Mouse (Mus musculus): ENCODE measurements around the gene Phyhd1. TPM values are rescaled to one million over a fixed set of nuclear protein-coding genes. Genes with fewer than 3 reads are reported as not detected.

Phyhd1 gene
- polyA plus RNA-seq, 1 experiment from 2014 or later: 8.4 TPM

DNA sequence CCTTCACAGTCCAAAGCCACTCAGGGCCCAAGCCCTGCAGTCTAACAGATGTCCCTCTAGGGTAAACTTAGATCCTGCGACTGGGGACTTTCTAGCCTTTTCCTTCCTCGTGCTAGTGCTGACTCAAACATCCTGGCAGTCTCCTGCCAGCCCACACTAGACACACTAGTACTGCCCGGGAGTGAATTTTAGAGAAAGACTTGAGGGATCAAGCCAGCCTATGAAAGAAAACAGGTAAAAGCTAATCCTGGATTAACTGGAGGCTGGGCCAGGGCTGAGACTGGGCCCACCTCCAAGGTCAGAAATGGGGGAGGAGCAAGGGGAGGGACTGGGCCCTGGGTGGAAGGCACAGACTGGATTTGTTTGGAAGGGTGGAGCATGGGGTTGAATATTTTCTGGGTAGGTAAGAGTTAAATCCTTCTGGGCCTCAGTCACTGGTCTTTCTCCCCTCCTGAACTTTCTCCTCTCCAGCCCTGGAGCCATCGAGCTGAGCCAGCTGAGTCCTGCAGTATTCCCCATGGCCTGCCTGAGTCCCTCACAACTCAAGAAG is 464 bp downstream of the Phyhd1 start:
- no peaks in the 10 kb centered on the region for H3K27me3 ChIP-seq
- H3K4me3 ChIP-seq: peak overlapping the region; percentile 9; the same call in 1 of the 2 replicates
- peak overlapping the region; percentile 36 for H3K9ac ChIP-seq
- peaks cover 64% of the 10 kb centered on the region for H3K4me1 ChIP-seq (replicated peaks)
- peak overlapping the region; percentile 97 for H3K27ac ChIP-seq
- H3K36me3 ChIP-seq: peaks cover 22% of the 10 kb centered on the region
- 16% methylated on average over 4 of the region's 4 CpGs for WGBS
- peak overlapping the region; percentile 29 for H3K4me2 ChIP-seq
- peak; percentile 57 for ATAC-seq (replicated peaks; ENCODE audit: insufficient number of reproducible peaks, insufficient read depth, low FRiP score, low read depth)
- H3K9me3 ChIP-seq (replicated peaks): no peaks in the 10 kb centered on the region

DNA sequence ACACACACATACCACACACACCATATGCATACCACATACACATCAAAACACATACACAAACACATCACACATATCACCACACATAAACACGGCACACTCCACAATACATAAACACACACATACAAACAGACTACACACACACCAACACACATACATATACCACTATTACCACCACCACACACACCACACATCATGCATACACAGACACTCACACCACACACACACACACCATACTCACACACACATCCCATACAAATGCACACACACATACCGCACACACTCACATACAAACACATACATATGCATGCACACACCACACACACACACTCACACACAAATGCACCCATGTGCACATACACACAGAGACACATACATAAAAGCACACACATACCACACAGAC is 1.5 kb downstream of the Phyhd1 start:
- 97% methylated on average over 2 of the region's 2 CpGs for WGBS
- Histone ChIP-seq H3K4me3 (no peak overlapping the region), H3K4me1 (replicated peaks) (peaks cover 56% of the 10 kb centered on the region)

DNA sequence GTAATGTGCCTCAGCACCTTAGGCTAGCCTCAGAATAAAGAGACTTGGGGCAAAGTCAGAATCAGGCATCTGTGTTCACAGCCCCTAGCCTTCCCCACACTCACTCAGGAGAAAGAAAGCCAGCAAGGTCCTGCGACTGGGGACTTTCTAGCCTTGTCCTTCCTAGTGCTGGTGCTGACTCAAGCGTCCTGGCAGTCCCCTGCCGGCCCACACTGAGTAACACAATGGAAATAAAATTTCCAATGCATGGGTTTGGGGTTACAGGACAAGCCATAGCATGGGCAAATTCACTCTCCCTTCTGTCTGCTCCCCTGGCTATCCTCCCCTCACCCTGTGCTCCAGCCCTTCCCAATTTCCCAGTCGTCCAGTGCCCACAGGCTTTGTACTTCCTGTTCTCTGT is 2.4 kb downstream of the Phyhd1 start:
- no peaks in the 10 kb centered on the region for H3K27me3 ChIP-seq
- WGBS: 49% methylated on average over 4 of the region's 4 CpGs
- no peak overlapping the region for H3K9ac ChIP-seq
- H3K27ac ChIP-seq: 0 out of 2 replicates have a peak overlapping the region, but pooled peaks have one; percentile 16
- H3K9me3 ChIP-seq (replicated peaks): no peaks in the 10 kb centered on the region
- no peak overlapping the region for H3K4me2 ChIP-seq
- H3K4me3 ChIP-seq: no peak overlapping the region
- peaks cover 10% of the 10 kb centered on the region; the same call in 1 of the 2 replicates for H3K36me3 ChIP-seq
- ATAC-seq (replicated peaks; ENCODE audit: insufficient number of reproducible peaks, insufficient read depth, low FRiP score, low read depth): no peak
- peaks cover 49% of the 10 kb centered on the region for H3K4me1 ChIP-seq (replicated peaks)

More for the DNA sequence above, 1.5 kb downstream of the Phyhd1 start:
- Histone ChIP-seq H3K4me2 (no peak overlapping the region), H3K36me3 (peaks cover 13% of the 10 kb centered on the region), H3K27ac (no peak overlapping the region), H3K27me3 (no peaks in the 10 kb centered on the region), H3K9ac (no peak overlapping the region), H3K9me3 (replicated peaks) (no peaks in the 10 kb centered on the region)
- ATAC-seq (replicated peaks; ENCODE audit: insufficient number of reproducible peaks, insufficient read depth, low FRiP score, low read depth): no peak

DNA sequence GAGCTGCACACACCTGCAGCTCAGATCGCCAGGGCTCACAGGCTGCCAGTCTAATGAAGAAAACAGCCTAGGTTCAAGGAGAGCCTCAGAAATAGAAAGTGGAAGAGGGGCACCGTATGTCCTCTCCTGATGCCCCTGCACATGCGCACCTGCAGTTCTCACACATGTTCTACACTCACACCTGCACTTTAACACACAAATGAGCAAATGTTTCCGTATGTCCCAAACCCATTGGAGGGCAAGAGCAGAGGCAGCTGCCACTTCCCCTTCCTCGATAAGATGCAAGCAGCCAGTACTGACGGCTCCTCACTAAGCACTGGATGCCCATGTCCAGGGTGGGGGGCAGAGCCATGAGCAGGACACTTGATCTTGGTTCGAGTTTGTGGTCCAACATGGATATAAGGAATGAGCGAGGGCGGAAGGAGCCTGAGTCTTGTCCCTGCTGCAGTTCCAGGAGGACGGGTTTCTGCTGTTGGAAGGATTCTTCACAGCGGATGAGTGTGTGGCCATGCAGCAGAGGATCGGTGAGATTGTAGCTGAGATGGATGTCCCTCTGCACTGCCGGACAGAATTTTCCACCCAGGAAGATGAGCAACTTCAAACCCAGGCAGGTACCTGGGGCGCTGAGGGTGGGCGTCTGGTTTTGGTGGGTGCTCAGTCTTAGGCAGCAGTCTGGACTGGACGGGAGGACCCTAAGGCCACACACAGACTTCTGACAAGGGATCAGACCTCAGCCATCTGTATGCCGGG is 3.4 kb downstream of the Phyhd1 start:
- no peak overlapping the region for H3K4me2 ChIP-seq
- H3K4me1 ChIP-seq (replicated peaks): peaks cover 38% of the 10 kb centered on the region
- ATAC-seq (replicated peaks; ENCODE audit: insufficient number of reproducible peaks, insufficient read depth, low FRiP score, low read depth): no peak
- H3K27me3 ChIP-seq: no peaks in the 10 kb centered on the region
- WGBS: 78% methylated on average over 17 of the region's 17 CpGs
- H3K9me3 ChIP-seq (replicated peaks): no peaks in the 10 kb centered on the region
- H3K9ac ChIP-seq: no peak overlapping the region
- H3K4me3 ChIP-seq: no peak overlapping the region
- H3K27ac ChIP-seq: peak overlapping the region; percentile 60
- H3K36me3 ChIP-seq: no peaks in the 10 kb centered on the region

DNA sequence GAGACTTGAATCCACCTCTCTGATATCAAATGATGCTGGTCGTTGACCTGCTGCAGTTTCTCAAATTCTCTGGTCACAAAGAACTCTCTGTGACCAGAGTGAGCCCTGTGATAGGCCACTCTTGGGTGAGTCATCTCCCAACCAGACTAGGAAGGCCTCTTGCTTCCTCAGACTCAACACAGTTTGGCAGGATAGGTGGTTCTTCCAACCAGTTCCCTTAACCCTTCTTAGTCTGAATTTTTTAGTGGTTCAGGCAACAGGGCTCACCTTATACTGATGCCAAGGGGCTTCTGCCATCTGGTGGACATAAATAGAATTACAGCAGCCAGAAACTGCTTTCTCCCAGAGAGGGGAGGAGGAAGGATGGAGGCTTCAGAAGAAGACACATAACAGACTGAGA is 4.1 kb downstream of the Phyhd1 start:
- H3K36me3 ChIP-seq: no peaks in the 10 kb centered on the region
- H3K9ac ChIP-seq: no peak overlapping the region
- H3K27ac ChIP-seq: peak overlapping the region; percentile 60
- WGBS: 10% methylated on average over 1 of the region's 1 CpGs
- no peaks in the 10 kb centered on the region for H3K27me3 ChIP-seq
- no peak overlapping the region for H3K4me2 ChIP-seq
- ATAC-seq (replicated peaks; ENCODE audit: insufficient number of reproducible peaks, insufficient read depth, low FRiP score, low read depth): peak; percentile 78
- H3K9me3 ChIP-seq (replicated peaks): no peaks in the 10 kb centered on the region
- no peak overlapping the region for H3K4me3 ChIP-seq
- peaks cover 31% of the 10 kb centered on the region for H3K4me1 ChIP-seq (replicated peaks)

DNA sequence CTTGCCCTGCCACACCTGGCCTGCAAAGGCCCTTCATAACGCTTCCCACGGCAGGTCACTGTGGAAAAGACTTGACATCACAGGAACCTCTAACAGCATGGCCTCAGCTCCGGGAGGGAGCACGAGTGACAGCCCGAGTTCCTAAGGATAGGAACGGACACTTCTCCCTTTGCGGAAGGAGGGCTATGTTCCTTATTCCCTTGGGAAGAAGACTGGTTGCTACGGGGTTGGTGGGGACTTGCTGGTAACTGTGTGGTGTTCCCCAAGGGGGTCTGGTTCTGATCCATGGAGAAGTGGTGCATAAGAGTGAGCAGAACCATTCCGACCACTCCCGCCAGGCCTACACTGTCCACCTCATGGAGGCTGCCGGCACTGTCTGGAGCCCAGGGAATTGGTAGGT is 14.7 kb downstream of the Phyhd1 start, which contains the start of gene Gm28038:
Gm28038 (plus strand) TSS at position 301 of the 400 bp plus-strand sequence.
- WGBS: 93% methylated on average over 11 of the region's 11 CpGs
- H3K36me3 ChIP-seq: peaks cover 5% of the 10 kb centered on the region; the same call in 1 of the 2 replicates
- H3K4me1 ChIP-seq (replicated peaks): peaks cover 8% of the 10 kb centered on the region
- H3K4me2 ChIP-seq: no peak within 1 kb of the TSS
- no peaks in the 10 kb centered on the region for H3K27me3 ChIP-seq
- H3K27ac ChIP-seq: no peak within 1 kb of the TSS
- no peaks in the 10 kb centered on the region for H3K9me3 ChIP-seq (replicated peaks)
- H3K9ac ChIP-seq: no peak within 1 kb of the TSS
- ATAC-seq (replicated peaks; ENCODE audit: insufficient number of reproducible peaks, insufficient read depth, low FRiP score, low read depth): no peak
- H3K4me3 ChIP-seq: no peak within 1 kb of the TSS

DNA sequence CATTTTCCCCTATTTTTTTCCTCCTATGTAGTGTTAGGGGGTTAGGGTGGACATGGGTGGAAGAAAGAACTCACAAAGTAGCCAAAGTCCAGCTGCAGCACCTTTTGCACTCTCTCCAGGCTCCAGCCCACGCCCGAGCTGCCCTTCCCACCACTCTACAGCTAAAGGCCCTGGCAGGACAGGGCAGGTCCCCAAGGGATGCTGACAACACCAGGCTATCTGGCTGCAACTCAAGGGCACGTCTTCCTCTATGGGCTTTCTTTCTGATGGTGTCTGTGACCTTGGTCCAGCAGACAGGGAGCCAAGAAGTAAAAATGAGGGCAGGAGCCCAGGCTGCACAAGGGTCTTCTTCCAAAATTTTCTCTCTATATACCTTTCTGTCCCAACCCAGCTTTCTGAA is 15.6 kb downstream of the Phyhd1 start:
- no peak overlapping the region for H3K9ac ChIP-seq
- no peaks in the 10 kb centered on the region for H3K9me3 ChIP-seq (replicated peaks)
- H3K4me1 ChIP-seq (replicated peaks): peaks cover 8% of the 10 kb centered on the region
- H3K27ac ChIP-seq: no peak overlapping the region
- ATAC-seq (replicated peaks; ENCODE audit: insufficient number of reproducible peaks, insufficient read depth, low FRiP score, low read depth): no peak
- H3K27me3 ChIP-seq: no peaks in the 10 kb centered on the region
- H3K4me2 ChIP-seq: no peak overlapping the region
- 72% methylated on average over 3 of the region's 3 CpGs for WGBS
- no peak overlapping the region for H3K4me3 ChIP-seq
- H3K36me3 ChIP-seq: peaks cover 5% of the 10 kb centered on the region; the same call in 1 of the 2 replicates

DNA sequence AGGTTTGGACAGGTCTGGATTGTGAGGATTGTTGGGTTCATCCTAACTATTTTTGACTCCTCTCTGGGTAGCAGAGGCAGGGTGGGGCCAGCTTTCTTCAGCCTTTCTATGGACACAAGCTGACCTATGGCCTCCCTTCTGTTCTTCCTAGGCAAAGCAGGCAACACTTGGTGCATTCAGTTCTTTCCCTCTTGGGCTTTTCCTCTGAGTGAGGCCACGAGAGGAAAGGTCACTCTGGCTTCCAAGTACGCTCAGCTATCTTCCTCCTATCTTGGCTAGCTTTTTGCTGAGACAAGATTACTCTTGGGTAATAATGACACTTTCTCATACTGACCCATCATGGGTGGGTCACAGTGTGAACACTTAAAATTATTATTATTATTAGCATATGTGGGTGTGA is 17.2 kb downstream of the Phyhd1 start:
- Histone ChIP-seq H3K36me3 (no peaks in the 10 kb centered on the region), H3K4me1 (replicated peaks) (peaks cover 19% of the 10 kb centered on the region), H3K27me3 (no peaks in the 10 kb centered on the region), H3K27ac (no peak overlapping the region), H3K9ac (no peak overlapping the region), H3K4me3 (no peak overlapping the region), H3K4me2 (no peak overlapping the region), H3K9me3 (replicated peaks) (no peaks in the 10 kb centered on the region)
- WGBS: 87% methylated on average over 2 of the region's 2 CpGs
- ATAC-seq (replicated peaks; ENCODE audit: insufficient number of reproducible peaks, insufficient read depth, low FRiP score, low read depth): no peak

DNA sequence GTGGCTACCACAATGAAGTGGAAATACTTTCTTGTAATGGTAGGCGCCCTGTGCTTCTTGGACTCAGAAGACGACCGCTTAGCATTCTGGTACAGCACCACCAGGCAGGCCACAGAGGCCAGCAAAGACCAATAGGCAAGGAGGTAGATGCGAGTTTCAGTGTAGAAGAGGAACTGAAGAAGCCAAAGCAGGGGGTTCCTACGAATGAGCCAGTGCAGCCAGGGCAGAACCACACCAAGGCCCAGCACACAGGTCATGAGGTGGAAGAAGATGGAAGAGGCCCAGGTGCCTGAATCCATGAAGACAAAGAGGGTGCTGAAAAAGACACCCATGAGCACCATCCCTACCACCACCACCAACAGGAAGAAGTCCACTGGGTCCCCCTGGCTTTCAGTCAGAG is 19.0 kb downstream of the Phyhd1 start:
- no peak for ATAC-seq (replicated peaks; ENCODE audit: insufficient number of reproducible peaks, insufficient read depth, low FRiP score, low read depth)
- Histone ChIP-seq H3K4me3 (peak overlapping the region; percentile 91), H3K9me3 (replicated peaks) (no peaks in the 10 kb centered on the region), H3K9ac (no peak overlapping the region), H3K27me3 (no peaks in the 10 kb centered on the region), H3K4me2 (peak overlapping the region; percentile 85), H3K27ac (no peak overlapping the region), H3K36me3 (no peaks in the 10 kb centered on the region), H3K4me1 (replicated peaks) (peaks cover 19% of the 10 kb centered on the region)
- 86% methylated on average over 5 of the region's 5 CpGs for WGBS

DNA sequence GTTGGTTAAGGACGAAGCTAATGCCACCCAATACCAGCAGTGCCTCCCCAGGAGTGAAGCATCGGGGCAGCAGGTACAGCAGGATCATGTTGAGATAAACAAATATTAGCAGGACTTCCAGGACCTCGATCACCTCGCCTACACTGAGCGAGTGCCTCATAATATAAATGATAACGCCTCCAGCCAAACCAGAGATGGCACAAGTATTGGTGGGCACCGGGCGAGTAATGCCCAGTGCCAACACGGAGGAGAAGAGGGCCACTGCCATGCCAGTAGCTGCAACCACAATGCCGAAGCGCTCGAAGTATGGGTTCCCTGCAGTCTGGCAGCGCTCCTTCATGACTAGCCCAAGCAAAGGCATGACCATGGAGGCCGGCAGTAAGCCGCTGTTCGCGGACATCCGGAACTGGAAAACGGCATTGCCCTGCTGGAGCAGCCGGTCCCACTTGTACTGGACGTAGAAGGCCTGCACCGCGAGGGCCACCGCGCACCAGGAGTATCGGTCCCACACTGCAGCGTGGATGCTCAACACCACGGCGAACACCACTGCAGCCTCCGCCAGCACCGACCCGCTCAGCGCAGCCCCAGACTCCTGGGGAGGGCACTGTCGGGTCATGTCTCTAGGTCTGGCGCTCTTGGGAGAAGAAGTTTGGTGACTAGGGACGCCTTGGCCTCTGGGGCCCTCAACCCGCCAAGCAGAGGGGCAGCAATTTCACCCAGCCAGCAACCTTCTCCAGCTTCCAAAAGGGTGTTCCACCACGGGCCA is 19.6 kb downstream of the Phyhd1 start:
- Histone ChIP-seq H3K27me3 (no peaks in the 10 kb centered on the region), H3K4me2 (peak overlapping the region; percentile 85), H3K9ac (peak overlapping the region; percentile 89), H3K36me3 (no peaks in the 10 kb centered on the region), H3K9me3 (replicated peaks) (no peaks in the 10 kb centered on the region), H3K27ac (peak overlapping the region; percentile 67), H3K4me1 (replicated peaks) (peaks cover 19% of the 10 kb centered on the region), H3K4me3 (peak overlapping the region; percentile 91)
- peak; percentile 45 for ATAC-seq (replicated peaks; ENCODE audit: insufficient number of reproducible peaks, insufficient read depth, low FRiP score, low read depth)
- WGBS: 12% methylated on average over 38 of the region's 38 CpGs

All from heart, embryonic 15.5 days (tissue).